Mouse (Mus musculus) heart, postnatal 10 days (tissue): ENCODE measurements at regions not wholly inside any gene's neighbourhood (a gene's known extent, or its start where the extent isn't known, plus 50 kb on each side); places are given as distances from the start of the nearest gene placed in this dataset.
A peak's percentile ranks its signal among the peaks of the same experiment; 100 is the strongest.

Experiments
- DNase-seq, 2 experiments: peaks; one replicate each; pipeline ENCODE4 v3.0.0; 2021
- intact Hi-C: fragments of 180-260 bp; cut with DNase I; formaldehyde crosslinking; loops from one replicate; pipeline ENCODE4 v1.15.1; 2025

GRCm38 (mm10) chr10:95124476-95124875, 179.8 kb upstream of the Plxnc1 start:
- intact Hi-C loops: no loop called here
- DNase-seq: no peak

DNA sequence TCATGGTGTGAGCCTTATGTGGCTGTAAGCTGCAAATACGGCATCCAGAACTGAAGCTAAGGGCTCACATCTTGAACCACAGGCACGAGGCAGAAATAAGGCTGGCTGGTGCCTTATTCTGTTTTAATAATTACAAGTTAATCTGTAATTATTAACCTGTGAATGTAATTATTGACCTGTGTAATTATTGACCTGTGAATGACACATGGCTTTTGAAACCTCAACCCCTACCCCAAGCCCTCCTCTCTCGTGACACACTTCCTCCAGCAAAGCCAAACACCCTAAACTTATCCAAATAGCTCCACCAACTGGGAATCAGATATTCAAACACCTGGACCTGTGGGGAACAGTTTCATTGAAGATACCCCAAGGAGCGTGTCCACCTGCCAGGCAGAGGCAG, 175.4 kb upstream of the Plxnc1 start:
- intact Hi-C loops: no loop called here
- no peak for DNase-seq

DNA sequence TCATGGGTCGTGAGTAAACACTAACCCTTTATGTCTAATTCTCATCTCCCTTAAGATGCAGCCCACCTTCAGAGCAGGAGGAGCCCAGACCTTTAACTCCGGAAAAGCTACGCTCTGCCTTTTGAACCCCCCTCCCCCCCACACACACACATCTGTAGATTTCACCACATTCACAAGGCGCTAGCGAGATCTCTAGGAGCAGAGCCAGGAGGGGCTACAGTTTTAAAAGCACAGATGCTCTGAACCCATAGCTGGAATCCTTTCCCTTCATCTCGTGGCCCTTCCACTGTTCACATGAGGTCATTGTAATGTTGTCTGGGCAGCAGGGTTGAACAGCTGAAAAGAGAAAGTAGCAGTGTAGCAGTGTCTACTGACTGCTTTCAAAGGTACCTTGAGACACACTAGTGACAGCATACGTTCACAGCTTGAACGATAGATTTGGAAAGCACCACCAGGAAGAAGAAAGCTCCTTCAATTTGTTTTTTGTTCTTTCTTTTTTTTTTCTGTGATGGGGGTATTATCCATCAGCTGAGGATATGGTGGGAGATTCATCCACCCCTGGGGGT, 174.2 kb upstream of the Plxnc1 start:
- intact Hi-C loops: no loop called here
- DNase-seq: no peak

GRCm38 (mm10) chr10:95117731-95118212, 173.1 kb upstream of the Plxnc1 start:
- no peak for DNase-seq
- intact Hi-C loops: loop anchor here (2.0 kb wide), 1 partner anchor 19 kb away; no protein-coding TSS in a partner anchor

DNA sequence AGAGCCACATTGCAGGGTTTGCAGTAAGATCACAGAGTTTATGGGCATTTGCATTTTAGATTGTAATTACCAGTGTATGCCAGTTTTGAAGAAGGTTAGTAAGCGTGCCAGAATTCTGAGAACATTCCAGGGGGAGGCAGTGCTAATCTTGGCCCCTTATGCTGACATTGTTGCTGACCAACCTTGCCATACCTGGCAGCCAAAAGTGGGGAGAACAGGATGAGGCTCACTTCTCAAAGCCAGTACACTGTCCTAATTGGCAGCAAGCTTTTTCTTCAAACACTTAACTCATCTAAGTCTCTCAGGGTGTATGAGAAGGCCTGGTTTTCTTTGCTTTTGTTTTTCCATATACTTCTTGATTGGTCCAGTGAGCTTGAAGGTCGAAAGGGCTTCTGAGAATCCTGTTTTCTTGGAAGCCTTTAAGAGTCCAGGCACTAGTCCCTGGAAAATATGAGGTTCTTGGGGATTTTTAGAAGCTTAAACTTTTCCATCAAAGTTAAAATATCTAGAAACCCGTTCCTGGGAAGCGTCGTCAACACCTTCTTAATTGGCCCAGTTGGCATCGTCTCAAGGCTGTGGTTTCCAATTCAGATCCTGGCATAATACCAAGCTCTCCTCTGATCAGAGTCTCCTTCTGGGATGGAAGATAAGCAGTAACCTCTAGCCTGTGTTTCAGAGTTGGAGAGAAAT, 172.6 kb upstream of the Plxnc1 start:
- DNase-seq: peak; percentile 71 to 76
- intact Hi-C loops: loop anchor here (2.0 kb wide), 1 partner anchor 20 kb away; no protein-coding TSS in a partner anchor

DNA sequence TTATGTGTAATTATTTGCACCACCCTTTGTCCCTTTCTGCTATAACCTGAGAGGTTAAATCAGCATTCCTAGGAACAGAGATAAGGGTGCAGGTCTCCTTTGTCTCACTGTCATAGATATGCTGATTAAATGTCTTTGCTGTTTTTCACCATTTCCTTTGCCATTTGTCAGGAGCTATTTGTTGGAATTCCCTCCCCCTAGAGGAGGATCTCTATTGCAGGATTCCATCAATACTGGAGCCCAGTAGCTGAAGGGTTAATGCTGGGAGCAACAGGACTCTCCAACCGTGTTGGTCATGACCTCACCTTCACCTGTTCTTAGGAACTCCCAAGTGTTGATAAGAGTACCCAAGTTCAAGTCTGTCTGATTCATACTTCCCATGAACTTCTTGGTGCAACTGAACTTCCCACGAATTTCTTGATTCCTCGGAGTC, 172.0 kb upstream of the Plxnc1 start:
- intact Hi-C loops: loop anchor here (2.0 kb wide), 1 partner anchor 20 kb away; no protein-coding TSS in a partner anchor
- no peak for DNase-seq

- intact Hi-C loops: no loop called here
- DNase-seq: no peak
Measured at GRCm38 (mm10) chr10:95112837-95113388, 168.3 kb upstream of the Plxnc1 start.

DNA sequence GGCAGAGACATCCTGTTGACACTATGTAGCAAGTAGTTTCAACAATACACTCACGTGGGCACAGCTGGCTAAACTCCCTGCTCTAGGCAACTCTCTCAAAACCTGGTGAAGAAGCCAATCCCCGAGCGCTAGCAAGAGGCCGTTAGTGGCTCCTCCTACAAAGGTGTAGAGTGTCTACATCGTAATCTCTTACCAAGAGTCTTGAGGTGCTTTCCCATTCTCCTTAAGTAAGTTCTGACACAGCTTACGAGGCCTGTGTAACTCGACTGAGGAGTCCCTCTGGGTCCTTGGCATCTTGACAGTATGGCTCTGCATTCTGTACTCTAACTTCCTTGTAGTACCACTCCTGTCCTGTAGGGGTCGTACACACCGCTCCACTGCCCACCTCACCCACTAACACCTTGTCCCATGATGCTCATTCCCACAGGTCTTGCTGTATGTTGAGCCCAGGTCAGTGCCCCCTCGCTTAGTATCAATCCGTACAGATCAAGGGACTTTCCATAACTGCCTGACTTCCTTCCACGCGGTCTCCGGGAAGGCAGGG, 167.7 kb upstream of the Plxnc1 start:
- intact Hi-C loops: no loop called here
- DNase-seq: no peak

GRCm38 (mm10) chr10:95110786-95111185, 166.2 kb upstream of the Plxnc1 start:
- DNase-seq: peak in 1 of 2 experiments; percentile 35
- intact Hi-C loops: no loop called here

GRCm38 (mm10) chr10:95109576-95109975, 164.9 kb upstream of the Plxnc1 start:
- DNase-seq: no peak
- intact Hi-C loops: loop anchor here (10.0 kb wide), 1 partner anchor 115 kb away; no protein-coding TSS in a partner anchor

DNA sequence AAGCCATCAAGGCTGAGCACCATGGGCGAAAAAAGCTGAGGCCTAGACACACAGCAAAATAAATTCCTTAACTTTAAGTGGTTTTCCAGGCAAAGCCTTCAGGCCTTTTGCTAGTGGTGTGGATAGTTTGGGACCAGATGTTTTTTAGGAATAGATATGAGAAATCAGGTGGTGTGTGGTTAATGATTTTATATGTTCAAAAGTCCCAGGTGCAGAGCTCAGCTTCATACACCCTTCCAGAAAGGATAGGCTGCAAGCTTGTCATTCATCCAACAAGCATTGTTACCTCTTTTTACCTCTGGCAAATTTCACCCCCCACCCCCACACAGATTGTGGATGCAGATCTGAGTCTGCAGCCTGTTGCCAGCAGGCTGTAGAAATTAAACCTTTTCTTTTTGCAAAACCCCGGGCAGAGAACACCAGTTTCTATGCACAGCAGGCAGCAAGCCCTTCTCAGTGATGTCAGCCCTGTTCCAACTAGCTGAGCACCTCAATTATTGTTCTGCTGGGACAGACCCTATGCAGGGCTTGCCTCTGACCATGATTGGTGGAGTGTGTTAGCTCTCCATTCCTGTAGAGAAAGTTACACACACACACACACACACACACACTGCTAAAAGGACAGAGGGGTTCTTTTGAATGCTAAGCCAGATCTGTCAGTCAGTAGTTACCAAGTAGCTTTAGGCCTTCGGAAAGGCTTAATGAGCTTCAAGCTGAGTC, 163.1 kb upstream of the Plxnc1 start:
- intact Hi-C loops: loop anchor here (10.0 kb wide), 1 partner anchor 117 kb away; no protein-coding TSS in a partner anchor
- DNase-seq: no peak

DNA sequence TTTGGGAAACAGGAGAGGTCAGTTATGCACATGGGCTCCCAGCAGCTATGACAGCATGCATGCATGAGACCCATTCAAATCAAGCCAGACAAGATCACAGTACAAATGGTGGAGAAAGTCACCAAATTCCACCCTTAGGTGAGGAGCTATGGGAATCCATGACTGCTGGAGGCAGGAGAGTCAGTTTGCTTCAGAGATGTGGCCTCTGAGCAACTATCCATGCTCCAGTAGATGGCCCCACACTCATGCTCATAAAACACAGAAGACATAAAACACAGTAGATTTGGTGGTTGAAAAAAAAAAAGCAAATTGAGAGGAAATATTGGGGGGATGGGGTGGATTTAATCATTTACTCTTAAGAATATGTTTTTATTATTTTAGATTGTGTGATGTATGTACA, 159.2 kb upstream of the Plxnc1 start:
- DNase-seq: peak; percentile 49 to 53
- intact Hi-C loops: loop anchor here (2.0 to 10.0 kb wide), 5 partner anchors 112 to 373 kb away; partner anchors contain the start of gene Cradd

- DNase-seq: peak in 1 of 2 experiments; percentile 18
- intact Hi-C loops: loop anchor here (2.0 to 10.0 kb wide), 5 partner anchors 111 to 374 kb away; partner anchors contain the start of gene Cradd
Measured at GRCm38 (mm10) chr10:95102981-95103380, 158.3 kb upstream of the Plxnc1 start.

DNA sequence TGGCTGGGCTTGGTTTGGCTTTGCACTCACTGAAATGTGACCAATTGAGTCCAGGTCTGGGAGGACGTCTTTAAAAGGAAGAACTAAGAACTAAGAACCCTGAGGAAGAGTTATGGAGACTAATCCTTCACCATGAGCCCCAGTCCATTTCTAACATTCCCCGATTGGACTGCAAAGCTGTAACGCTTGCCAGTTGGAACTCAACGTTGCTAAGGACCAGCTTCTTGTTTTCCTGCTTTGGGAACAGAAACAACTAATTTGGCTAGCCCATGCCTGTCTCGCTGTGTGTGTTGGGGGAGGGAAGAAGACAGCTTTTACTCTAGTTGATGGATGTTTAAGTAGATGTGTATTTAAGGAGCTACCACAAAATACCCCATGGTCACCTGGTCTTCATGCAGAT, 155.3 kb upstream of the Plxnc1 start:
- DNase-seq: peak; percentile 74 to 75
- intact Hi-C loops: loop anchor here (5.0 to 10.0 kb wide), 4 partner anchors 108 to 377 kb away; partner anchors contain the start of gene Cradd

DNA sequence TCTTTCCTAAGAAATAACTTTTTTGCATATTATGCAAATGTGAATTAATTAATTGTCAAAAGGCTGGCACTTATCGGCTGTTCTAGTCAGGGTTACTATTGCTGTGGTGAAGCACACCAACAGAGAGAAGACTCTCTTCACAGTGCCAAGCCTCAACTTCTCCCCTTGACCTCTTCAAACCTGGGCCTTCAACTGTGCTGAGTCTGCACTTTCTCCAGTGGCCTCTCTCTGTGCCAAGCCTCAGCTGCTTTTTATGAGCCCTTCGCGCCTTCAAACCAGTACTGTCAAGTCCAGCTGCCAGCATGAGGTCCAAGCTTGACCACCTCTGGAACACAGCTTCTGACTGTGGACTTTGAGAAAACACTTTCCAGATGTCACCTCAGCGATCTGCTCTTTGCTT, 151.2 kb upstream of the Plxnc1 start:
- DNase-seq: no peak

DNA sequence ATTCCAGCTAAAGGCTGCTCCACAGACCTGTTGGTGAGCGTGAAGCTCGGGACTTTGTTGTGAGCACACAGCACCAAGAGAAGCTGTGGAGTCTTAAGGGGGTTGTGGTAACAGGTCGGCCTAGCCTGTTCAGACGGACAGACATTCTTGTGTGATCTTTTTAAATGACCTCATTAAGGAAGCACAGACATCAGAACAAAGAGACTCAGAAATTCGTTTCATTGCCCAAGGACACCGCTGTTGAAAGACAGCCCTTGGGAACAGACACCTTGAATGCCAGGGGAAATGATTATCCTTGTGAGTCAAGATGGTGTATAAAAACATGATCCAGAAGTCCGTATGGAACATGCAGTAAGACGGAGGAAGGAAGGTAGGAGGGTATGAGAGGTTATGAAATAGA, 150.1 kb upstream of the Plxnc1 start:
- intact Hi-C loops: no loop called here
- DNase-seq: no peak

More for the DNA sequence above, 151.2 kb upstream of the Plxnc1 start:
- intact Hi-C loops: no loop called here

- DNase-seq: no peak
- intact Hi-C loops: no loop called here
Measured at GRCm38 (mm10) chr10:95093266-95093665, 148.6 kb upstream of the Plxnc1 start.

GRCm38 (mm10) chr10:95091086-95091485, 146.5 kb upstream of the Plxnc1 start:
- intact Hi-C loops: no loop called here
- DNase-seq: no peak

DNA sequence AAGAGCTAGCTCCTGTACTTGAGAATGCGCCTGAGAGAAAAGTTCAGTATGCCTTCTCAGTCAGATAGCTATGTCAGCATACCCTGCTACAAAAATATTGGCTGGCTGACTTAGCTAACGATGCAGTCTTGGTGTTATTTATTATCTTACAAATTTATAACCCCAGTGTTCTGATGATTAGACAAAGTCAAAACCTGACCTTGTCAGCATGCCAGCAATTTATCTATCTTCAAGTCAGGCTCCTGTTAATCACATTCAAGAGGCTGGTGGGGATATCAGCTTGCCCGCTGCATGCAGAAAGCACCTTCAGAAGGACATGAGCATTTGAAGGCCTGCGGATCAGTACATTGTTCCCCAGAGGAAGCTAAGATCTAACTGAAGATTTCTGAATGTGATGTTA, 146.0 kb upstream of the Plxnc1 start:
- intact Hi-C loops: no loop called here
- no peak for DNase-seq

DNA sequence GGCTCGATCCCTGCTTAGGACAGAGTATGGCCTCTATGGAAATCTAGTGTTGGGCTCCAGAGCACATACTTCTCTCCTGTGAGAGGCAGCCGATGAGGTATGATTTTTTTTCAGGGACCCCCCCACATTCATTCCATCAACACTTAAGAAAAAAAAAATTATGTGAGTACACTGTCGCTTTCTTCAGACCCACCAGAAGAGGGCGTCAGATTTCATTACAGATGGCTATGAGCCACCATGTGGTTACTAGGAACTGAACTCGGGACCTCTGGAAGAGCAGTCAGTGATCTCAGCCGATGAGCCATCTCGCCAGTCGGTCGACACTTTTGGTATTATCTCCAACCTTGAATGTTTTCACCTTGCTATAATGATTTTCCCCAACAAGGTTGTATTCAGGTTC, 145.4 kb upstream of the Plxnc1 start:
- DNase-seq: no peak
- intact Hi-C loops: no loop called here
